Mouse (Mus musculus): Measurements from ENCODE around the gene Atp13a2.

Atp13a2 gene

GRCm38 (mm10) chr4:140961467-140962206, 25.0 kb upstream of the Atp13a2 start:
- no peak for DNase-seq (ENCODE audit: low read depth, low spot score)

GRCm38 (mm10) chr4:140962207-140962909, 24.3 kb upstream of the Atp13a2 start:
- DNase-seq (ENCODE audit: low read depth, low spot score) = no peak

- DNase-seq (ENCODE audit: low read depth, low spot score) = no peak
These were observed 23.7 kb upstream of the Atp13a2 start for GRCm38 (mm10) chr4:140962950-140963349.

GRCm38 (mm10) chr4:140963941-140964597, 22.6 kb upstream of the Atp13a2 start:
- no peak for DNase-seq (ENCODE audit: low read depth, low spot score)

- no peak for DNase-seq (ENCODE audit: low read depth, low spot score)
These were observed 22.1 kb upstream of the Atp13a2 start for GRCm38 (mm10) chr4:140964620-140965019.

GRCm38 (mm10) chr4:140967386-140968159, 19.1 kb upstream of the Atp13a2 start:
- no peak for DNase-seq (ENCODE audit: low read depth, low spot score)

GRCm38 (mm10) chr4:140971691-140972090, 15.0 kb upstream of the Atp13a2 start:
- DNase-seq (ENCODE audit: low read depth, low spot score) = no peak

GRCm38 (mm10) chr4:140974408-140974807, 12.3 kb upstream of the Atp13a2 start:
- no peak for DNase-seq (ENCODE audit: low read depth, low spot score)

GRCm38 (mm10) chr4:140975356-140975755, 11.3 kb upstream of the Atp13a2 start:
- no peak for DNase-seq (ENCODE audit: low read depth, low spot score)

GRCm38 (mm10) chr4:140977278-140977677, 9.4 kb upstream of the Atp13a2 start:
- no peak for DNase-seq (ENCODE audit: low read depth, low spot score)

- no peak for DNase-seq (ENCODE audit: low read depth, low spot score)
These were observed 8.6 kb upstream of the Atp13a2 start for GRCm38 (mm10) chr4:140977886-140978692.

- no peak for DNase-seq (ENCODE audit: low read depth, low spot score)
These were observed 5.1 kb upstream of the Atp13a2 start for GRCm38 (mm10) chr4:140981605-140982004.

GRCm38 (mm10) chr4:140982808-140983207, 3.9 kb upstream of the Atp13a2 start:
- no peak for DNase-seq (ENCODE audit: low read depth, low spot score)

GRCm38 (mm10) chr4:140983442-140983841, 3.2 kb upstream of the Atp13a2 start:
- DNase-seq (ENCODE audit: low read depth, low spot score) = no peak

GRCm38 (mm10) chr4:140984544-140984943, 2.1 kb upstream of the Atp13a2 start:
- DNase-seq (ENCODE audit: low read depth, low spot score) = no peak

GRCm38 (mm10) chr4:140986024-140986710, 506 bp upstream of the Atp13a2 start:
- DNase-seq (ENCODE audit: low read depth, low spot score) = no peak

GRCm38 (mm10) chr4:140987476-140987875, 803 bp downstream of the Atp13a2 start:
- no peak for DNase-seq (ENCODE audit: low read depth, low spot score)

GRCm38 (mm10) chr4:140988706-140989290, 2.1 kb downstream of the Atp13a2 start:
- DNase-seq (ENCODE audit: low read depth, low spot score) = no peak

GRCm38 (mm10) chr4:140989447-140989846, 2.8 kb downstream of the Atp13a2 start:
- DNase-seq (ENCODE audit: low read depth, low spot score) = no peak

GRCm38 (mm10) chr4:140992215-140992614, 5.5 kb downstream of the Atp13a2 start:
- DNase-seq (ENCODE audit: low read depth, low spot score) = no peak
